Mouse (Mus musculus) hematopoietic stem cell, adult 5-6 weeks (primary cell): ENCODE data around the gene Kif24. TPM values are rescaled to one million over a fixed set of nuclear protein-coding genes. Genes with fewer than 3 reads are reported as not detected.

Experiments
- total RNA-seq: library from RNA; stranded (forward); fragments of 172-1452, 232-1000 nt; gene quantifications from 2 replicates; pipeline ENCODE4 v1.2.3, GENCODE M21; 2017

Gene Kif24
- total RNA-seq, 1 experiment from 2014 or later, result 13.5 TPM

Other genes starting within 250 kb of the Kif24 start
- 21.9 and 30.1 TPM in 2 replicates for gene Ubap2, start 189.7 kb downstream of the Kif24 start, total RNA-seq
- gene Dcaf12, start 150.0 kb downstream of the Kif24 start, total RNA-seq, result 25.5 and 35.0 TPM in 2 replicates
- 37.3 and 44.5 TPM in 2 replicates for gene Ubap1, start 115.9 kb downstream of the Kif24 start, total RNA-seq
- gene Nudt2, start 264 bp upstream of the Kif24 start, total RNA-seq, result 26.6 and 29.1 TPM in 2 replicates
- gene AI464131, start 38.2 kb upstream of the Kif24 start, total RNA-seq, result 0.20 TPM in 1 of 2 replicates, not detected in the other
- not detected in 2 replicates for gene 1110017D15Rik, start 52.4 kb upstream of the Kif24 start, total RNA-seq
- gene Fam219a, start 104.7 kb upstream of the Kif24 start, total RNA-seq, result 1.3 and 2.2 TPM in 2 replicates
- not detected in 2 replicates for gene Dnaic1, start 104.9 kb upstream of the Kif24 start, total RNA-seq
- gene Enho, start 175.4 kb upstream of the Kif24 start, total RNA-seq, result 1.0 and 2.3 TPM in 2 replicates
- not detected in 2 replicates for gene Cntfr, start 232.2 kb upstream of the Kif24 start, total RNA-seq
- gene Il11ra1, start 235.1 kb upstream of the Kif24 start, total RNA-seq, result 141 and 178 TPM in 2 replicates
- gene Rpp25l, start 248.6 kb upstream of the Kif24 start, total RNA-seq, result 20.6 and 22.8 TPM in 2 replicates